Mouse (Mus musculus): ENCODE measurements around the gene Vps8. TPM values are rescaled to one million over a fixed set of nuclear protein-coding genes. Genes with fewer than 3 reads are reported as not detected.

Vps8 gene
- total and polyA plus RNA-seq, 3 experiments, result 13.6 to 17.6 (median 15.9) TPM

GRCm38 (mm10) chr16:21395546-21395945 is 27.4 kb upstream of the Vps8 start:
- no peak for DNase-seq (ENCODE audit: extremely low read depth)
- Histone ChIP-seq H3K27ac (ENCODE audit: insufficient read depth, low read depth) (no peak overlapping the region), H3K4me2 (ENCODE audit: insufficient read depth, low read depth, poor library complexity, severe bottlenecking) (no peak overlapping the region), H3K9me3 (replicated peaks; ENCODE audit: low read length) (no peaks in the 10 kb centered on the region), H3K4me3 (replicated peaks in 1 of 3; ENCODE audit: low read depth in 2 of 3, low read length in 2 of 3, poor library complexity in 1 of 3) (no peak overlapping the region), H3K27me3 (replicated peaks) (peaks cover 2% of the 10 kb centered on the region), H3K79me2 (replicated peaks; ENCODE audit: control insufficient read depth, extremely low read depth, insufficient read depth, poor library complexity, severe bottlenecking) (no peaks in the 10 kb centered on the region), H3K36me3 (replicated peaks in 1 of 2; ENCODE audit: control insufficient read depth in 1 of 2, insufficient read depth in 1 of 2, low read length in 1 of 2) (no peaks in the 10 kb centered on the region), H3K4me1 (ENCODE audit: control insufficient read depth in 1 of 2, insufficient read depth in 2 of 2) (peaks cover 0 to 12% of the 10 kb centered on the region in 2 experiments; a peak in 2 of 4 replicates), H3K9ac (ENCODE audit: insufficient read depth, low read depth) (no peak overlapping the region)
- TF ChIP-seq MEF2A (IDR thresholded peaks at IDR 0.05; ENCODE audit: borderline replicate concordance, low read depth, low read length), result no peak
- no peak for TF ChIP-seq UBTF (IDR thresholded peaks at IDR 0.05; ENCODE audit: low read depth, low read length)
- TF ChIP-seq ZNF384 (IDR thresholded peaks at IDR 0.05; ENCODE audit: low read depth, low read length), result no peak
- no peak for TF ChIP-seq NELFE (IDR thresholded peaks at IDR 0.05; ENCODE audit: low read depth, low read length)
- no peak for TF ChIP-seq BHLHE40 (IDR thresholded peaks at IDR 0.05; ENCODE audit: low read depth, low read length)
- TF ChIP-seq ELF1 (IDR thresholded peaks at IDR 0.05; ENCODE audit: low read depth, low read length), result no peak
- TF ChIP-seq TCF12 (IDR thresholded peaks at IDR 0.05; ENCODE audit: low read depth, low read length), result no peak
- TF ChIP-seq TBP (conservative IDR thresholded peaks at IDR 0.05; ENCODE audit: low read depth, low read length), result no peak
- TF ChIP-seq SIN3A (IDR thresholded peaks at IDR 0.05; ENCODE audit: low read length), result no peak
- no peak for TF ChIP-seq KAT2A (IDR thresholded peaks at IDR 0.05; ENCODE audit: insufficient replicate concordance, low read length)
- TF ChIP-seq MYC (IDR thresholded peaks at IDR 0.05; ENCODE audit: low read depth, low read length), result no peak
- in situ Hi-C loops (cut with MboI; ENCODE audit: low pct_ligation_motif_present, low pct_unique_long_range_greater_than_20kb, low sequenced_read_pairs) (no loop called here), dilution Hi-C loops (cut with MboI; ENCODE audit: extremely low pct_ligation_motif_present, extremely low pct_unique_long_range_greater_than_20kb, low sequenced_read_pairs) (no loop called here)

GRCm38 (mm10) chr16:21397681-21398080 is 25.2 kb upstream of the Vps8 start:
- Histone ChIP-seq H3K4me3 (replicated peaks in 1 of 3; ENCODE audit: low read depth in 2 of 3, low read length in 2 of 3, poor library complexity in 1 of 3) (no peak overlapping the region), H3K9me3 (replicated peaks; ENCODE audit: low read length) (no peaks in the 10 kb centered on the region), H3K4me2 (ENCODE audit: insufficient read depth, low read depth, poor library complexity, severe bottlenecking) (no peak overlapping the region), H3K9ac (ENCODE audit: insufficient read depth, low read depth) (no peak overlapping the region), H3K79me2 (replicated peaks; ENCODE audit: control insufficient read depth, extremely low read depth, insufficient read depth, poor library complexity, severe bottlenecking) (no peaks in the 10 kb centered on the region), H3K27me3 (replicated peaks) (peaks cover 2% of the 10 kb centered on the region), H3K4me1 (ENCODE audit: control insufficient read depth in 1 of 2, insufficient read depth in 2 of 2) (peaks cover 0 to 6% of the 10 kb centered on the region in 2 experiments; a peak in 2 of 4 replicates), H3K36me3 (replicated peaks in 1 of 2; ENCODE audit: control insufficient read depth in 1 of 2, insufficient read depth in 1 of 2, low read length in 1 of 2) (no peaks in the 10 kb centered on the region), H3K27ac (ENCODE audit: insufficient read depth, low read depth) (no peak overlapping the region)
- dilution Hi-C loops (cut with MboI; ENCODE audit: extremely low pct_ligation_motif_present, extremely low pct_unique_long_range_greater_than_20kb, low sequenced_read_pairs) (no loop called here), in situ Hi-C loops (cut with MboI; ENCODE audit: low pct_ligation_motif_present, low pct_unique_long_range_greater_than_20kb, low sequenced_read_pairs) (no loop called here)
- no peak for DNase-seq (ENCODE audit: extremely low read depth)
- no peak for TF ChIP-seq MEF2A (IDR thresholded peaks at IDR 0.05; ENCODE audit: borderline replicate concordance, low read depth, low read length)
- no peak for TF ChIP-seq EP300 (IDR thresholded peaks at IDR 0.05; ENCODE audit: low read length)
- no peak for TF ChIP-seq RCOR1 (conservative IDR thresholded peaks at IDR 0.05; ENCODE audit: low read depth, low read length)
- no peak for TF ChIP-seq SIN3A (IDR thresholded peaks at IDR 0.05; ENCODE audit: low read length)
- no peak for TF ChIP-seq CHD1 (IDR thresholded peaks at IDR 0.05; ENCODE audit: low read depth, low read length)
- TF ChIP-seq BHLHE40 (IDR thresholded peaks at IDR 0.05; ENCODE audit: low read depth, low read length), result no peak
- no peak for TF ChIP-seq MAX (IDR thresholded peaks at IDR 0.05; ENCODE audit: low read length)
- TF ChIP-seq ZKSCAN1 (IDR thresholded peaks at IDR 0.05; ENCODE audit: borderline replicate concordance, low read depth, low read length), result no peak
- TF ChIP-seq ZNF384 (IDR thresholded peaks at IDR 0.05; ENCODE audit: low read depth, low read length), result no peak
- no peak for TF ChIP-seq POLR2AphosphoS2 (IDR thresholded peaks at IDR 0.05; ENCODE audit: low read depth, low read length)
- no peak for TF ChIP-seq UBTF (IDR thresholded peaks at IDR 0.05; ENCODE audit: low read depth, low read length)
- no peak for TF ChIP-seq CTCF (conservative IDR thresholded peaks at IDR 0.05 in 1 of 2, IDR thresholded peaks at IDR 0.05 in 1 of 2; ENCODE audit: low read depth in 2 of 2, low read length in 2 of 2)
- TF ChIP-seq MYC (IDR thresholded peaks at IDR 0.05; ENCODE audit: low read depth, low read length), result no peak
- no peak for TF ChIP-seq ELF1 (IDR thresholded peaks at IDR 0.05; ENCODE audit: low read depth, low read length)
- TF ChIP-seq TCF12 (IDR thresholded peaks at IDR 0.05; ENCODE audit: low read depth, low read length), result no peak
- TF ChIP-seq MAFK (IDR thresholded peaks at IDR 0.05; ENCODE audit: insufficient replicate concordance, low read length), result no peak

Data from CH12.LX (cell line).